Comparison of ENCODE assay signal across 17 mouse cellular contexts in genomic region chr12:87325452-87325851, GRCm38 (mm10). TPM values are rescaled to one million over a fixed set of nuclear protein-coding genes. Genes with fewer than 3 reads are reported as not detected.
"Had no signal": no experiment of that assay in that cellular context is flagged by ENCODE, and none has a peak within 500 bp of the region (broad histone marks: within the 10 kb centered on the region; RNA-seq: fewer than 3 reads in every experiment).

No protein-coding gene starts in this region.

- H3K9me3 ChIP-seq: liver, embryonic 15.5 days; lung, embryonic 15.5 days; midbrain, embryonic 10.5 days; midbrain, embryonic 12.5 days; neural tube, embryonic 12.5 days; stomach, embryonic 15.5 days had no signal

- ATAC-seq: liver, postnatal 0 days; lung, postnatal 0 days; midbrain, embryonic 16.5 days had no signal

- DNase-seq: liver, postnatal 0 days; lung, adult 2 months; lung, postnatal 4 days; right cerebral cortex, postnatal 14 days; thymus, adult 18-20 months; thymus, postnatal 14 days; thymus, postnatal 36 days had no signal

- H3K27me3 ChIP-seq: liver, embryonic 15.5 days; lung, embryonic 15.5 days; neural tube, embryonic 12.5 days; stomach, embryonic 15.5 days had no signal

- H3K9ac ChIP-seq: liver, embryonic 15.5 days; liver, postnatal 0 days; lung, embryonic 15.5 days; midbrain, embryonic 12.5 days; neural tube, embryonic 12.5 days; stomach, embryonic 15.5 days had no signal

- H3K4me2 ChIP-seq: liver, embryonic 15.5 days; lung, embryonic 15.5 days; midbrain, embryonic 12.5 days; neural tube, embryonic 12.5 days; stomach, embryonic 15.5 days had no signal

- H3K36me3 ChIP-seq: neural tube, embryonic 12.5 days had no signal

- H3K4me1 ChIP-seq: lung, embryonic 15.5 days; neural tube, embryonic 12.5 days; stomach, embryonic 15.5 days had no signal

- H3K27ac ChIP-seq: liver, embryonic 15.5 days; lung, embryonic 15.5 days; midbrain, embryonic 10.5 days; midbrain, embryonic 12.5 days; neural tube, embryonic 12.5 days; stomach, embryonic 15.5 days had no signal

- H3K4me3 ChIP-seq: liver, embryonic 15.5 days; lung, embryonic 15.5 days; midbrain, embryonic 10.5 days; midbrain, embryonic 12.5 days; neural tube, embryonic 12.5 days; stomach, embryonic 15.5 days had no signal

RNA-seq across cellular contexts. Expression of gene Ism2, which starts 25.9 kb away (rescaled TPM):
- total RNA-seq: megakaryocyte-erythroid progenitor cell, adult 5-6 weeks; neutrophil, adult 5-6 weeks had no signal
